Mouse (Mus musculus) forebrain, embryonic 13.5 days (tissue): ENCODE measurements around the gene Nrd1. TPM values are rescaled to one million over a fixed set of nuclear protein-coding genes. Genes with fewer than 3 reads are reported as not detected.

Experiments used
- ATAC-seq: fragments of 200-750 bp; cut with Nextera tagmentation; 2 replicates; pipeline ENCODE4 v1.8.0; 2017
- H3K27ac ChIP-seq: fragments of 300-500 bp; sonication (generic); 2 replicates; pipeline ENCODE4 v1.5.1; 2015; ENCODE audit warnings: inconsistent platforms, mild to moderate bottlenecking, moderate library complexity
- H3K27me3 ChIP-seq: fragments of 300-500 bp; sonication (generic); 2 replicates; pipeline ENCODE4 v1.6.1; 2015; ENCODE audit warnings: mild to moderate bottlenecking, inconsistent platforms
- H3K36me3 ChIP-seq: fragments of 300-500 bp; sonication (generic); 2 replicates; pipeline ENCODE4 v1.6.1; 2015; ENCODE audit warnings: mild to moderate bottlenecking, inconsistent platforms; ENCODE audit not compliant: poor library complexity, severe bottlenecking
- H3K4me1 ChIP-seq: fragments of 300-500 bp; sonication (generic); 2 replicates; pipeline ENCODE4 v1.6.1; 2015; ENCODE audit warnings: inconsistent platforms
- H3K4me2 ChIP-seq: fragments of 300-500 bp; sonication (generic); 2 replicates; pipeline ENCODE4 v1.6.1; 2015; ENCODE audit warnings: inconsistent platforms, mild to moderate bottlenecking, moderate library complexity
- H3K4me3 ChIP-seq: fragments of 300-500 bp; sonication (generic); 2 replicates; pipeline ENCODE4 v1.5.1; 2015; ENCODE audit warnings: mild to moderate bottlenecking, inconsistent platforms
- H3K9ac ChIP-seq: fragments of 300-500 bp; sonication (generic); 2 replicates; pipeline ENCODE4 v1.6.1; 2015; ENCODE audit warnings: mild to moderate bottlenecking, inconsistent platforms
- H3K9me3 ChIP-seq: fragments of 300-500 bp; sonication (generic); replicated peaks from 2 replicates; pipeline ENCODE4 v1.6.1; 2016; ENCODE audit warnings: inconsistent platforms
- WGBS: fragments of 180-500 bp; shearing (Covaris S2); methylation state at CpG from one replicate; pipeline ENCODE4 v1.1.7; 2015; 5-methylcytosine and 5-hydroxymethylcytosine counted together
- polyA plus RNA-seq: library from polyadenylated mRNA; unstranded; fragments of >200 nt; fragmentation: Nextera tagmentation; extraction: Ambion mirVana; gene quantifications from 2 replicates; pipeline ENCODE4 v1.2.1, GENCODE M21; 2015

Nrd1 gene
- polyA plus RNA-seq, 1 experiment from 2014 or later, result 83.3 TPM

GRCm38 (mm10) chr4:108990032-108990431 lies 10.4 kb upstream of the Nrd1 start:
- Histone ChIP-seq H3K36me3 (no peaks in the 10 kb centered on the region), H3K4me3 (no peak overlapping the region), H3K4me2 (no peak overlapping the region), H3K9me3 (no peaks in the 10 kb centered on the region; the same call in 1 of the 2 replicates), H3K9ac (no peak overlapping the region), H3K4me1 (no peaks in the 10 kb centered on the region), H3K27me3 (no peaks in the 10 kb centered on the region), H3K27ac (no peak overlapping the region)
- ATAC-seq, result no peak

- no peaks in the 10 kb centered on the region; the same call in 1 of the 2 replicates for H3K9me3 ChIP-seq
- H3K27me3 ChIP-seq, result no peaks in the 10 kb centered on the region
- no peak overlapping the region for H3K27ac ChIP-seq
- H3K4me2 ChIP-seq, result no peak overlapping the region
- H3K36me3 ChIP-seq, result no peaks in the 10 kb centered on the region
- H3K4me1 ChIP-seq, result no peaks in the 10 kb centered on the region
- no peak for ATAC-seq
- WGBS, result 92% methylated on average over 6 of the region's 6 CpGs
- H3K9ac ChIP-seq, result no peak overlapping the region
- no peak overlapping the region for H3K4me3 ChIP-seq
Measured at GRCm38 (mm10) chr4:108990571-108990970, 9.9 kb upstream of the Nrd1 start.

GRCm38 (mm10) chr4:108991811-108992210 lies 8.6 kb upstream of the Nrd1 start:
- no peaks in the 10 kb centered on the region for H3K27me3 ChIP-seq
- H3K9ac ChIP-seq, result no peak overlapping the region
- H3K4me1 ChIP-seq, result no peaks in the 10 kb centered on the region
- H3K27ac ChIP-seq, result no peak overlapping the region
- no peaks in the 10 kb centered on the region for H3K36me3 ChIP-seq
- H3K4me3 ChIP-seq, result no peak overlapping the region
- ATAC-seq, result no peak
- no peak overlapping the region for H3K4me2 ChIP-seq
- no peaks in the 10 kb centered on the region; the same call in 1 of the 2 replicates for H3K9me3 ChIP-seq

DNA sequence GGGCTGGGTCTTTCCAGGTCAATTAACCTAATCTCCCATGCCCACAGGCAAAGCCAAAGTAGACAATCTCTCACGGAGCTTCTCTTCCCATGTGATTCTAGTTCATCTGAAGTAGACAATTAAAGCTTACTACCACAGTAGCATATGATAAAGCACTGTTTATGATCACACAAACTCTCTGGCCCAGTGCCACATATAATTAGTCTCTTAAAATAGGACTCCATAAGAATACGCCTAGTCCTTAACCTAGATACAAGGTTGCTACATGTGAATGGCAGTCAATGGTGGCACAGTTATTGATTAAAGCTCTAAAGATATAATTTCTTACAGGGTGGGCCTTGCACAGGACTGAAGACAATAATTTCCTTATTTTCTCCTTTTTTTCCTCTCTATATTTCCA lies 7.5 kb upstream of the Nrd1 start:
- Histone ChIP-seq H3K4me2 (no peak overlapping the region), H3K27ac (no peak overlapping the region), H3K9ac (no peak overlapping the region), H3K36me3 (no peaks in the 10 kb centered on the region), H3K9me3 (no peaks in the 10 kb centered on the region), H3K4me1 (no peaks in the 10 kb centered on the region), H3K4me3 (no peak overlapping the region), H3K27me3 (no peaks in the 10 kb centered on the region)
- 40% methylated on average over 2 of the region's 2 CpGs for WGBS
- ATAC-seq, result no peak

- peaks cover 31% of the 10 kb centered on the region for H3K4me1 ChIP-seq
- peak overlapping the region; percentile 90 for H3K9ac ChIP-seq
- no peak; the same call in 1 of the 2 replicates for ATAC-seq
- under 1% methylated on average over 18 of the region's 18 CpGs for WGBS
- H3K27me3 ChIP-seq, result no peaks in the 10 kb centered on the region
- no peaks in the 10 kb centered on the region for H3K9me3 ChIP-seq
- peak overlapping the region; percentile 91 for H3K4me2 ChIP-seq
- peak overlapping the region; percentile 83 for H3K27ac ChIP-seq
- H3K4me3 ChIP-seq, result peak overlapping the region; percentile 89
- 0 out of 2 replicates have a peak, but pooled peaks cover 11% of the 10 kb centered on the region for H3K36me3 ChIP-seq
Measured at GRCm38 (mm10) chr4:109000961-109001360, 506 bp downstream of the Nrd1 start.

DNA sequence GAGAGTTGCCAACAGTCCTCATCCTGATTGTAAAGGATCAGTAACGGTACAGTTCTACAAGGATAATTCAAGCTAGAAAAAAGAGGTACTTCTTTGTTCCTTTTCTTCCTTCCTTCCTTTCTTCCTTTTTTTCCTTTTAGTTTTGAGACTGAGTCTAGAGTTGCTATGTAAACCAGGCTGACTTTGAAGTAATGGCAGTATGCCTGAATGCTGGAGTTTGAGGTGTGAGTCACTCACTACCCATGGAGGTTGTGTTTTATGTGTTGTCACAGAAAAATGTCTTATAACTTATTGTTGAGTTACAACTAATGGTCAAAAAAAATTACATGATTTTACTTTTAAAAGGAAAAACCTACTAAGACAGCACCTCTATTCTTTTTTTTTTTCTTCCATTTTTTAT lies 7.6 kb downstream of the Nrd1 start:
- Histone ChIP-seq H3K27me3 (no peaks in the 10 kb centered on the region), H3K9ac (no peak overlapping the region), H3K9me3 (no peaks in the 10 kb centered on the region), H3K4me1 (peaks cover 8% of the 10 kb centered on the region), H3K4me3 (no peak overlapping the region), H3K36me3 (peaks cover 21% of the 10 kb centered on the region), H3K27ac (no peak overlapping the region), H3K4me2 (no peak overlapping the region)
- ATAC-seq, result no peak
- 83% methylated on average over 1 of the region's 1 CpGs for WGBS

- Histone ChIP-seq H3K9me3 (no peaks in the 10 kb centered on the region), H3K4me3 (no peak overlapping the region), H3K27ac (no peak overlapping the region), H3K9ac (no peak overlapping the region), H3K27me3 (no peaks in the 10 kb centered on the region), H3K4me1 (no peaks in the 10 kb centered on the region), H3K4me2 (no peak overlapping the region), H3K36me3 (peaks cover 30% of the 10 kb centered on the region)
- no peak for ATAC-seq
- WGBS, result 92% methylated on average over 4 of the region's 4 CpGs
Measured at GRCm38 (mm10) chr4:109014091-109014490, 13.6 kb downstream of the Nrd1 start.

DNA sequence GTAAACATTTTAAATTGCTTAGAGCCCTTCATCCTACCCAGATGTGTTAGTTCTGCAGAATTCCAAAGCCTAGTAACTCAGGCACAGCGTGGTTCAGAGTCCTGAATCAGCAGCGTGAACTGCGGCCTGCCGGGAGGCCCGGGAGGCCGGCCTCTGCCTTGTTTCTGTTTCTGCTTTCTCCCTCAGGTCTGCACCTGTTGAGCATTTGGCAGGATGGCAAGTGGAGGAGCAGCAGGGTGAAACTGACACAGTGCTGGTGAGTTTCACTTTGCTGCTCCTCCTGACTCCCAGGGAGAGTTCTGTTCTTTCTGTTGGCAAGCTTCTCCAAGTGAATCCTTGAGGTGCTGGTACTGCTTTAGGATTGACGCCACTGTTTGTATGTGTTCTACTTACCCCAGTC lies 17.0 kb downstream of the Nrd1 start:
- H3K4me3 ChIP-seq, result no peak overlapping the region
- peaks cover 35% of the 10 kb centered on the region for H3K36me3 ChIP-seq
- ATAC-seq, result no peak

DNA sequence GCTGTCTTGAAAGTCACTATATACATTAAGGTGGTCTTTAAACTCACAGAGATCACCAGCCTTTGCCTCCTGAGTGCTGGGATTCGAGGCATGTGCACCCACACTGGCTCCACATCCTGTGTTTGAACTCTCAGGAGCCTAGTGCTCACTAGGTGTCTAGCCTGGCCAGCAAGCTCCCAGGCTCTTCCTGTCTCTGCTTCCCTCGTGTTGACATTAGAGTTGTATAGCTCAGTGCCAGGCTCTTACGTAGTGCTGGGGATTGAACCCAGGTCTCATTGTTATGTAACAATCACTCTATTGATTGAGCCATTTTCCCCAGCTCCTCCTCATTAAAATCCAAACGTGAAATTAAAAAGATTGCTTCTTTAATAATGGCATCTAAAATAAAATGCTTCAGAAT lies 18.8 kb downstream of the Nrd1 start:
- Histone ChIP-seq H3K36me3 (peaks cover 39% of the 10 kb centered on the region), H3K9me3 (no peaks in the 10 kb centered on the region), H3K9ac (no peak overlapping the region), H3K4me3 (no peak overlapping the region), H3K27me3 (no peaks in the 10 kb centered on the region), H3K4me2 (no peak overlapping the region), H3K4me1 (no peaks in the 10 kb centered on the region), H3K27ac (no peak overlapping the region)
- ATAC-seq, result no peak
- WGBS, result 65% methylated on average over 4 of the region's 4 CpGs

More for the DNA sequence above, 17.0 kb downstream of the Nrd1 start:
- no peak overlapping the region for H3K4me2 ChIP-seq
- H3K9ac ChIP-seq, result no peak overlapping the region
- no peaks in the 10 kb centered on the region for H3K4me1 ChIP-seq
- WGBS, result 64% methylated on average over 7 of the region's 7 CpGs
- H3K9me3 ChIP-seq, result no peaks in the 10 kb centered on the region
- no peaks in the 10 kb centered on the region for H3K27me3 ChIP-seq
- H3K27ac ChIP-seq, result no peak overlapping the region

GRCm38 (mm10) chr4:109021976-109022375 lies 21.5 kb downstream of the Nrd1 start:
- no peaks in the 10 kb centered on the region for H3K27me3 ChIP-seq
- H3K9me3 ChIP-seq, result no peaks in the 10 kb centered on the region
- H3K4me1 ChIP-seq, result no peaks in the 10 kb centered on the region
- no peak overlapping the region for H3K9ac ChIP-seq
- H3K27ac ChIP-seq, result no peak overlapping the region
- H3K4me2 ChIP-seq, result no peak overlapping the region
- ATAC-seq, result no peak
- 85% methylated on average over 1 of the region's 1 CpGs for WGBS
- H3K36me3 ChIP-seq, result peaks cover 45% of the 10 kb centered on the region
- H3K4me3 ChIP-seq, result no peak overlapping the region

DNA sequence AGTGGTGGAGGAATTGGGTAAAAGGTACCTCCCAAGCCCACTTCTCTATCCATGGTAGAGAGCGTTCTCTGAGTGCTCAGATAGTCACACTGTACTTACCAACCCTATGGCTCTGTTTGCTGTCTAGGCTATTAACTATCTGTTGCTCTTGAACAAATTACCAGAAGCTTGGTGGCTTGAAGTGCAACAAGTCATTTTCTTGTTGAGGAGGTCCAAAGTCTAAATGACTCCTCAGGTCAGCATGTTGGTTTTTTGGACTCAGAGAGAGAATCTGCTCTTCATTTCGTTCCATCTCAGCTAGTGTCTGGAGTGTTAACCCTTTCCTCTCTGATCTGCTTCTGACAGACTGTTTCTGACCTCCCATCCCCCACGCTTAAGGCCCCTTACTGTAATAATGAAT lies 24.6 kb downstream of the Nrd1 start:
- H3K4me1 ChIP-seq, result no peaks in the 10 kb centered on the region
- no peak overlapping the region for H3K9ac ChIP-seq
- H3K36me3 ChIP-seq, result peaks cover 47% of the 10 kb centered on the region
- H3K27ac ChIP-seq, result no peak overlapping the region
- H3K4me2 ChIP-seq, result no peak overlapping the region
- no peak overlapping the region for H3K4me3 ChIP-seq
- H3K9me3 ChIP-seq, result no peaks in the 10 kb centered on the region
- ATAC-seq, result no peak
- 58% methylated on average over 3 of the region's 3 CpGs for WGBS
- no peaks in the 10 kb centered on the region for H3K27me3 ChIP-seq

DNA sequence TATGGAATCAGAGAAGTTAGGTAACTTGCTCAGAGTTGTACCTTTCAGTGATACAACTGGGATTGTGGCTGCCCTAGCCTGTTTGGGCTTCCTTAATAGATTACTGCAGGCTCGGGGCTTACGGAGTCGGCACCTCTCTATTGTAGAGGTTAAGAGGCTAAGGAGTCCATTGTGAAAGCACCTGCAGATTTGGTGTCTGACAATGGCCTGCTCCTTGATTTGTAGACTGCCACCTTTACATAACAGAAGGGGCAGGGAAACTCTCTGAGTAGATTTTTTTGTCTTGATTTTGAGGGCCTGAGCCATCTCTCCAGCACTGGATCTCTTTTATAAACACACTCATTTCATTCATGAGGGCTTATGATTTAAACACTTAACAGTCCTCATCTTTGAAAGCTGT lies 26.1 kb downstream of the Nrd1 start:
- no peak overlapping the region for H3K4me3 ChIP-seq
- H3K4me2 ChIP-seq, result no peak overlapping the region
- no peak overlapping the region for H3K9ac ChIP-seq
- H3K36me3 ChIP-seq, result peaks cover 57% of the 10 kb centered on the region
- no peak for ATAC-seq
- H3K27me3 ChIP-seq, result no peaks in the 10 kb centered on the region
- 18% methylated on average over 3 of the region's 3 CpGs for WGBS
- H3K27ac ChIP-seq, result no peak overlapping the region
- H3K4me1 ChIP-seq, result no peaks in the 10 kb centered on the region
- H3K9me3 ChIP-seq, result no peaks in the 10 kb centered on the region

DNA sequence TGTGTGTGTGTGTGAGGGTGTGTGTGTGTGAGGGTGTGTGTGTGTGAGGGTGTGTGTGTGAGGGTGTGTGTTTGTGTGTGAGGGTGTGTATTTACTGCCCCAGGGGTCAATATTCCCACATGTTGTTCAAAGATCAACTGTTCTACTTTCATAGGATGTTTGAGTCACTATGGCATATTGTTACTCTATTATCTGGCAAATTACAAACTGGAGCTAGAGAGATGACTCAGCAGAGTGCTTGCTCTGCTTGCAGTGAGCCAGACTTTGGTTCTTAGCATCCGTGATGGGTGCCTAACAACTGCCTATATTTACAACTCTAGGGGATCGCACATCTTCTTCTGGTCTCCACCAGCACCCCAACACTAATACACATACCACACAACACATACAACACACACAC lies 29.4 kb downstream of the Nrd1 start:
- no peaks in the 10 kb centered on the region for H3K4me1 ChIP-seq
- no peak overlapping the region for H3K9ac ChIP-seq
- ATAC-seq, result no peak
- H3K4me3 ChIP-seq, result no peak overlapping the region
- peaks cover 59% of the 10 kb centered on the region for H3K36me3 ChIP-seq
- no peak overlapping the region for H3K4me2 ChIP-seq
- no peak overlapping the region for H3K27ac ChIP-seq
- 88% methylated on average over 2 of the region's 2 CpGs for WGBS
- no peaks in the 10 kb centered on the region for H3K9me3 ChIP-seq
- H3K27me3 ChIP-seq, result no peaks in the 10 kb centered on the region
